Mouse (Mus musculus): ENCODE measurements at regions not wholly inside any gene's neighbourhood (a gene's known extent, or its start where the extent isn't known, plus 50 kb on each side); places are given as distances from the start of the nearest gene placed in this dataset.

DNA sequence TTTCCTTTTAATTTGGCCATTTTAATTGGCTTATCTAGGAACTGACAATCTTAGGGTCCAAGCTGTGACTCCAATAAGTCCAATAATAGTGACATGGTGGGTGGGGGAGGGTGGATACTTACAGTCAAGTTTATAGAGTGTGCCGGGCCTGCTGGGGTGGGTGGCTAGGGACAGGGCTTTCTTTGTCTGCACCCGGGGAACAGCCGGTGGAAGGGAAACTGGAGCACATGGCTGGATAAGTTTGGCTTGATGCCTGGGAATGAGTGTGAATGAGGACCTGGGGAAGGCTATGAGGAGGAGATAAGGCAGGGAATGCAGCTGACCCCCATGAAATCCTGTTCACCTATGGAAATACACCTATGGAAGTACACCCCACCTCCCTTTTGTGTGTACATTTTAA is 81.7 kb upstream of the Cers4 start:
- WGBS, result 50% methylated on average over 3 of the region's 3 CpGs
- Histone ChIP-seq H3K9ac (no peak overlapping the region), H3K27me3 (no peaks in the 10 kb centered on the region), H3K36me3 (no peaks in the 10 kb centered on the region), H3K4me1 (no peaks in the 10 kb centered on the region), H3K27ac (no peak overlapping the region), H3K4me3 (no peak overlapping the region), H3K4me2 (replicated peaks) (no peak overlapping the region), H3K9me3 (no peaks in the 10 kb centered on the region)
- peak; percentile 69 for ATAC-seq (ENCODE audit: low FRiP score, low read depth)

DNA sequence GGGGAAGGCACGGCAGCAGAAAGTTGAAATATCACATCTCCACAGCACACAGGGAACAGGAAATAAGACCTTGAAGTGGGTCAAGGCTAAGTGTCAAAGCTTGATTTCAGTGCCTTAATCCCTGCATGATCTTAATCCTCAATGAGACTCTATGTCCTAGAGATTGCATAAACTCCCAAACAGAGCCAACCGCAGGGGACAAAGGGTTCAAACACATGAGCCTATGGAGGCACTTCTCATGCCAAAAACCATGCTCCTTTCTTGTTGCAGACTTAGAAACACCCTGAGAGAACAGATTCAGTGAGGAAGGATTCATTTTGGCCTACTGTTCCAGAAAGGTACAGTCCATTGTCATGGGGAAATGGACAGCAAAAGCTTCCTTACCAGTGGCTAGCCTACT is 81.0 kb upstream of the Cers4 start:
- H3K9me3 ChIP-seq, result no peaks in the 10 kb centered on the region
- no peak overlapping the region for H3K9ac ChIP-seq
- WGBS, result 70% methylated on average over 2 of the region's 2 CpGs
- H3K4me2 ChIP-seq (replicated peaks), result no peak overlapping the region
- no peaks in the 10 kb centered on the region for H3K27me3 ChIP-seq
- no peak overlapping the region for H3K4me3 ChIP-seq
- ATAC-seq (ENCODE audit: low FRiP score, low read depth), result no peak
- no peaks in the 10 kb centered on the region for H3K36me3 ChIP-seq
- no peaks in the 10 kb centered on the region for H3K4me1 ChIP-seq
- no peak overlapping the region for H3K27ac ChIP-seq

DNA sequence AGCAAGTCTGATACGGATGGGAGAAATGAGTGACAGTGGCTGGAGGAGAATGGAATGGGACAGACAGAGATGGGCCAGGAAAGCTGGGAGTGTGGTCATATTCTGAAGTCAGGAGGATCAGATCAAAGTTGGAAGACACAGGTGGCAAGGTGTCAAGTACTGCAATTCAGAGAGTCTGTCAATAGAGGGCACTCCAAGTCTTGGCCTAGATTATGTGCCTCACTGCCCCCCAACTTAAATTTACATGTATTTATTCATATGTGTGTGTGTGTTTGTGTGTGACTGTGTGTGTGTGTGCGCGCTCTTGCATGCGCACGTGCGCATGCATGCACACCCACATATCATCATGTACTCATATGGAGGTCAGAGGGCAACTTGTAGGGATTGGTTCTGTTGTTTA is 79.6 kb upstream of the Cers4 start:
- Histone ChIP-seq H3K36me3 (no peaks in the 10 kb centered on the region), H3K4me3 (no peak overlapping the region), H3K4me2 (replicated peaks) (no peak overlapping the region), H3K27me3 (no peaks in the 10 kb centered on the region), H3K4me1 (no peaks in the 10 kb centered on the region), H3K9ac (no peak overlapping the region), H3K27ac (no peak overlapping the region), H3K9me3 (no peaks in the 10 kb centered on the region)
- ATAC-seq (ENCODE audit: low FRiP score, low read depth), result 0 out of 2 replicates have a peak, but pooled peaks have one; percentile 21
- WGBS, result 56% methylated on average over 6 of the region's 6 CpGs

- 38% methylated on average over 4 of the region's 4 CpGs for WGBS
- Histone ChIP-seq H3K27ac (no peak overlapping the region), H3K27me3 (no peaks in the 10 kb centered on the region), H3K9me3 (no peaks in the 10 kb centered on the region), H3K4me2 (replicated peaks) (no peak overlapping the region), H3K4me3 (no peak overlapping the region), H3K9ac (no peak overlapping the region), H3K4me1 (no peaks in the 10 kb centered on the region), H3K36me3 (no peaks in the 10 kb centered on the region)
- ATAC-seq (ENCODE audit: low FRiP score, low read depth), result 0 out of 2 replicates have a peak, but pooled peaks have one; percentile 55
These were observed 79.1 kb upstream of the Cers4 start for GRCm38 (mm10) chr8:4413764-4414163.

DNA sequence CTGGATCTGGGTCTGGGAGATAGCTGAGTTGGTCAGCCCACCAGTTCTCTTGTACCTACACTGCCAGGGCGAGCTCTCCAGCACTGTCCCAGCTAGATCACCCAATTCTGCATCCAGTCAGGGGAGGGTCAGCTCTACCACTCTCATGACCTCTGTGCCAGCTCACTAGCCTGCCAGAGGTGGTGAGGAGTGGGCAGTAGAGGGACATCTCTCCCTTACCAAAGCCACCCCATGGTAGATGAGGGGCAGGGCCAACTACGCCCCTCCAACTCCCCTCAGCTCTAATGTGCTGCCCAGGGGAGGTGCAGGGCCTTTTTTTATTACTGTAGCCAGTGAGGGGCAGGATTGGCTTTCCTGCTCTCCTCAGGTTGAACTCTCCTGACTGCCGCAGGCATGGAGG is 75.7 kb upstream of the Cers4 start:
- no peak for ATAC-seq (ENCODE audit: low FRiP score, low read depth)
- H3K4me3 ChIP-seq, result no peak overlapping the region
- H3K9me3 ChIP-seq, result no peaks in the 10 kb centered on the region
- no peaks in the 10 kb centered on the region for H3K4me1 ChIP-seq
- H3K27ac ChIP-seq, result no peak overlapping the region
- 66% methylated on average over 3 of the region's 3 CpGs for WGBS
- H3K27me3 ChIP-seq, result no peaks in the 10 kb centered on the region
- H3K9ac ChIP-seq, result no peak overlapping the region
- no peak overlapping the region for H3K4me2 ChIP-seq (replicated peaks)
- H3K36me3 ChIP-seq, result no peaks in the 10 kb centered on the region

- no peaks in the 10 kb centered on the region for H3K4me1 ChIP-seq
- no peaks in the 10 kb centered on the region for H3K9me3 ChIP-seq
- 80% methylated on average over 2 of the region's 2 CpGs for WGBS
- no peak overlapping the region for H3K27ac ChIP-seq
- H3K4me2 ChIP-seq (replicated peaks), result no peak overlapping the region
- no peak overlapping the region for H3K9ac ChIP-seq
- H3K4me3 ChIP-seq, result no peak overlapping the region
- no peaks in the 10 kb centered on the region for H3K27me3 ChIP-seq
- H3K36me3 ChIP-seq, result no peaks in the 10 kb centered on the region
- ATAC-seq (ENCODE audit: low FRiP score, low read depth), result no peak
These were observed 59.7 kb upstream of the Cers4 start for GRCm38 (mm10) chr8:4433161-4433560.

GRCm38 (mm10) chr8:4436546-4436945 is 56.3 kb upstream of the Cers4 start:
- no peak overlapping the region for H3K27ac ChIP-seq
- H3K9me3 ChIP-seq, result no peaks in the 10 kb centered on the region
- H3K4me2 ChIP-seq (replicated peaks), result no peak overlapping the region
- no peak overlapping the region for H3K4me3 ChIP-seq
- H3K27me3 ChIP-seq, result no peaks in the 10 kb centered on the region
- H3K4me1 ChIP-seq, result no peaks in the 10 kb centered on the region
- H3K36me3 ChIP-seq, result no peaks in the 10 kb centered on the region
- 78% methylated on average over 3 of the region's 3 CpGs for WGBS
- no peak overlapping the region for H3K9ac ChIP-seq
- ATAC-seq (ENCODE audit: low FRiP score, low read depth), result no peak

All from limb, embryonic 13.5 days (tissue).